Mouse (Mus musculus) heart, adult 11 months (tissue): Measurements from ENCODE around the gene Arl16.

Experiments used
- DNase-seq: peaks from one replicate; pipeline ENCODE4 v3.0.0; 2022

Arl16 gene

GRCm38 (mm10) chr11:120491317-120492023 is 24.1 kb upstream of the Arl16 start, which contains the start of gene Slc25a10:
Gene Slc25a10 (plus strand): TSS chr11:120491840.
- peak; percentile 99 for DNase-seq

GRCm38 (mm10) chr11:120490291-120491046 is 23.1 kb upstream of the Arl16 start:
- peak; percentile 93 for DNase-seq

GRCm38 (mm10) chr11:120489054-120489761 is 21.8 kb upstream of the Arl16 start:
- peak; percentile 98 for DNase-seq

GRCm38 (mm10) chr11:120488516-120488915 is 21.1 kb upstream of the Arl16 start:
- DNase-seq = no peak

GRCm38 (mm10) chr11:120485251-120485650 is 17.8 kb upstream of the Arl16 start:
- DNase-seq = no peak

- peak; percentile 99 for DNase-seq
These were observed 17.0 kb upstream of the Arl16 start, which contains the start of gene Mrpl12 for GRCm38 (mm10) chr11:120484265-120484981. Gene Mrpl12 (plus strand): TSS chr11:120484613.

- peak; percentile 93 for DNase-seq
These were observed 16.1 kb upstream of the Arl16 start for GRCm38 (mm10) chr11:120483448-120483934.

- DNase-seq = no peak
These were observed 4.6 kb upstream of the Arl16 start for GRCm38 (mm10) chr11:120472052-120472451.

- no peak for DNase-seq
These were observed 307 bp upstream of the Arl16 start for GRCm38 (mm10) chr11:120467736-120468092.

GRCm38 (mm10) chr11:120465521-120465920 is 1.9 kb downstream of the Arl16 start:
- DNase-seq = peak; percentile 93

- no peak for DNase-seq
These were observed 3.0 kb downstream of the Arl16 start for GRCm38 (mm10) chr11:120464365-120464764.

- DNase-seq = no peak
These were observed 3.9 kb downstream of the Arl16 start for GRCm38 (mm10) chr11:120463536-120463935.

- no peak for DNase-seq
These were observed 8.4 kb downstream of the Arl16 start for GRCm38 (mm10) chr11:120458847-120459597.

- peak; percentile 99 for DNase-seq
These were observed 9.3 kb downstream of the Arl16 start, which contains the start of the genes Oxld1 and Ccdc137 for GRCm38 (mm10) chr11:120457772-120458751. Gene Oxld1 (minus strand): TSS chr11:120458068. Gene Ccdc137 (plus strand): TSS chr11:120458115.

- DNase-seq = no peak
These were observed 10.0 kb downstream of the Arl16 start for GRCm38 (mm10) chr11:120457370-120457769.

- DNase-seq = no peak
These were observed 12.0 kb downstream of the Arl16 start for GRCm38 (mm10) chr11:120455413-120455812.

GRCm38 (mm10) chr11:120454965-120455364 is 12.4 kb downstream of the Arl16 start:
- no peak for DNase-seq

- DNase-seq = no peak
These were observed 14.1 kb downstream of the Arl16 start, which contains the start of gene Pde6g for GRCm38 (mm10) chr11:120453306-120453705. Gene Pde6g (minus strand): TSS chr11:120453500.

- no peak for DNase-seq
These were observed 15.2 kb downstream of the Arl16 start for GRCm38 (mm10) chr11:120452246-120452645.

- no peak for DNase-seq
These were observed 20.2 kb downstream of the Arl16 start for GRCm38 (mm10) chr11:120447179-120447578.
